Mouse (Mus musculus) cerebellum, postnatal 4 days (tissue): ENCODE results near the gene Qdpr.

Source experiments
- DNase-seq, 2 experiments: peaks; one replicate each; pipeline ENCODE4 v3.0.0; 2022; ENCODE audit warnings: low spot score in 2 of 2, mixed read lengths in 1 of 2

Gene Qdpr

GRCm38 (mm10) chr5:45384034-45384812 lies 65.8 kb downstream of the Qdpr start:
- no peak for DNase-seq
